Mouse (Mus musculus): ENCODE data around the gene Pign. TPM values are rescaled to one million over a fixed set of nuclear protein-coding genes. Genes with fewer than 3 reads are reported as not detected.

Gene Pign
- polyA plus RNA-seq, 1 experiment from 2014 or later: 11.7 TPM

DNA sequence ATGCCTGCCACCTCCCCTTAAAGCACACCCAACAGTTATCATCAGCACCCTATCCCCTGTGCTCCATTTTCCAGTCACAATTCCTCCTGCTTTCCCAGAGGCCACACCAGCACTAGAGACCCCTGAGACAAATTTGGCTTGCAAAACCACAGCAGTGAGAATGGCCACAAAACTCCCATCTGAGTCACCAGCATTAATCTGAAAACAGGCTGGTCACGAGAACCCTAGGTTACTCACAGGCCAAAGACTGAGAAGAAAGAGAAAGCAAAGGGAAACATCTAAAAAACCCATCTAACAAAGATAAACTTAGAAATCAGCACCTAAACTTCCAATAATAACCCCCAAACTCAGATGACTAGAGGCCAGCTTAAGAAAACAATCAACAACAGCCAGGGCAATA is 12.8 kb downstream of the Pign start:
- H3K4me3 ChIP-seq (ENCODE audit: inconsistent target): no peak overlapping the region
- no peak overlapping the region for H3K27ac ChIP-seq
- peaks cover 22% of the 10 kb centered on the region for H3K36me3 ChIP-seq (ENCODE audit: inconsistent target)
- no peaks in the 10 kb centered on the region; the same call in 1 of the 2 replicates for H3K79me2 ChIP-seq (ENCODE audit: inconsistent target)
- 91% methylated on average over 1 of the region's 1 CpGs for WGBS (ENCODE audit: missing documents)

GRCm38 (mm10) chr1:105644093-105644492 is 19.4 kb downstream of the Pign start:
- H3K79me2 ChIP-seq (ENCODE audit: inconsistent target): no peaks in the 10 kb centered on the region
- H3K4me3 ChIP-seq (ENCODE audit: inconsistent target): no peak overlapping the region
- peaks cover 43% of the 10 kb centered on the region for H3K36me3 ChIP-seq (ENCODE audit: inconsistent target)
- H3K27ac ChIP-seq: no peak overlapping the region
- WGBS (ENCODE audit: missing documents): 88% methylated on average over 2 of the region's 3 CpGs

- WGBS (ENCODE audit: missing documents): 79% methylated on average over 3 of the region's 3 CpGs
- no peaks in the 10 kb centered on the region for H3K36me3 ChIP-seq (ENCODE audit: inconsistent target)
- H3K4me3 ChIP-seq (ENCODE audit: inconsistent target): no peak overlapping the region
- H3K27ac ChIP-seq: no peak overlapping the region
- no peaks in the 10 kb centered on the region for H3K79me2 ChIP-seq (ENCODE audit: inconsistent target)
Measured at GRCm38 (mm10) chr1:105630481-105630880, 33.0 kb downstream of the Pign start.

- Histone ChIP-seq H3K79me2 (ENCODE audit: inconsistent target) (no peaks in the 10 kb centered on the region), H3K4me3 (ENCODE audit: inconsistent target) (no peak overlapping the region), H3K36me3 (ENCODE audit: inconsistent target) (peaks cover 26% of the 10 kb centered on the region), H3K27ac (no peak overlapping the region)
- WGBS (ENCODE audit: missing documents): 93% methylated on average over 2 of the region's 2 CpGs
Measured at GRCm38 (mm10) chr1:105589673-105590072, 73.8 kb downstream of the Pign start.

GRCm38 (mm10) chr1:105588697-105589096 is 74.8 kb downstream of the Pign start:
- H3K4me3 ChIP-seq (ENCODE audit: inconsistent target): no peak overlapping the region
- 97% methylated on average over 5 of the region's 5 CpGs for WGBS (ENCODE audit: missing documents)
- H3K79me2 ChIP-seq (ENCODE audit: inconsistent target): no peaks in the 10 kb centered on the region
- H3K27ac ChIP-seq: no peak overlapping the region
- H3K36me3 ChIP-seq (ENCODE audit: inconsistent target): peaks cover 29% of the 10 kb centered on the region

DNA sequence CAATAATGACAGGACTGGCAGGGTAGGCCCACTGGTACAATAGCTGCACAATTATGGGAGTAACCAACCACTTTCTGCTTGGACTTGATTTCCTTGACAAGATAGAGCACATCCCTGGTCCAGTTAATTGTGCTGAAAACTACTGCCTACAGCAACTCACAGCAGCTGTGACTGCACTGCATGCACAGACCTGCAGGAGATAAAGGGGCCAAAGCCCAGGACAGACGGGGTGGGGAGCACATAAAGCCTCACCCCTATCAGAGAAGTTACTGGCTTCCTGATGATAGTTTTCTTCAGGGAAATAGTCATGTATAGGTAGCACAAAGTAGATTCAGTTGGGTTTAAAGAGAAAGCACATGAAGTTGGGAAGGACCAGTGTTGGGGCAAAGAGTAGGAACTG is 80.7 kb downstream of the Pign start:
- 100% methylated on average over 1 of the region's 1 CpGs for WGBS (ENCODE audit: missing documents)
- Histone ChIP-seq H3K79me2 (ENCODE audit: inconsistent target) (no peaks in the 10 kb centered on the region), H3K4me3 (ENCODE audit: inconsistent target) (no peak overlapping the region), H3K27ac (no peak overlapping the region), H3K36me3 (ENCODE audit: inconsistent target) (peaks cover 27% of the 10 kb centered on the region)

GRCm38 (mm10) chr1:105580909-105581308 is 82.6 kb downstream of the Pign start:
- no peak overlapping the region for H3K4me3 ChIP-seq (ENCODE audit: inconsistent target)
- WGBS (ENCODE audit: missing documents): no CpG with 5 or more reads among the region's 2 CpGs
- peaks cover 27% of the 10 kb centered on the region for H3K36me3 ChIP-seq (ENCODE audit: inconsistent target)
- H3K27ac ChIP-seq: no peak overlapping the region
- H3K79me2 ChIP-seq (ENCODE audit: inconsistent target): no peaks in the 10 kb centered on the region

DNA sequence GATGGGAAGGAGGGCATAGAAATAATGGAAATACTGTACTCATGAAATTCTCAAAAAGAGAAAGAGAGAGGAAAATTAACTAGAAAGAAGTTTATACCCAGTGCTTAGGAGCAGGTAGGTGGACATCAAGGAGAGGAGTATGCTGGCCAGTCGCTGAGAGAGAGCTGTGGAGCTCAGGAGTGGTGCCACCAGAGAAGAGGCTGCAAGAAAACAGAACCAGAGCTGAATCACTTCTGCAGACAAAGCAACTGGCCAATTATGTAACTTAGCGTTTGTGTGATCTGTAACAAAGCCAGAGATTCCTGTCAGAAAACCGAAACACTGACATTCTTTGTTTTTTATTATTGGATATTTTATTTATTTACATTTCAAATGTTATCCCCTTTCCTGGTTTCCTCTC is 97.4 kb downstream of the Pign start:
- Histone ChIP-seq H3K79me2 (ENCODE audit: inconsistent target) (no peaks in the 10 kb centered on the region), H3K36me3 (ENCODE audit: inconsistent target) (peaks cover 4% of the 10 kb centered on the region; the same call in 1 of the 2 replicates), H3K4me3 (ENCODE audit: inconsistent target) (no peak overlapping the region), H3K27ac (no peak overlapping the region)
- WGBS (ENCODE audit: missing documents): 90% methylated on average over 3 of the region's 3 CpGs

- 82% methylated on average over 1 of the region's 1 CpGs for WGBS (ENCODE audit: missing documents)
- Histone ChIP-seq H3K36me3 (ENCODE audit: inconsistent target) (peaks cover 4% of the 10 kb centered on the region; the same call in 1 of the 2 replicates), H3K79me2 (ENCODE audit: inconsistent target) (no peaks in the 10 kb centered on the region), H3K4me3 (ENCODE audit: inconsistent target) (no peak overlapping the region), H3K27ac (no peak overlapping the region)
Measured at GRCm38 (mm10) chr1:105564289-105564688, 99.2 kb downstream of the Pign start.

GRCm38 (mm10) chr1:105563821-105564220 is 99.7 kb downstream of the Pign start:
- Histone ChIP-seq H3K27ac (no peak overlapping the region), H3K79me2 (ENCODE audit: inconsistent target) (no peaks in the 10 kb centered on the region), H3K36me3 (ENCODE audit: inconsistent target) (peaks cover 4% of the 10 kb centered on the region; the same call in 1 of the 2 replicates), H3K4me3 (ENCODE audit: inconsistent target) (no peak overlapping the region)
- WGBS (ENCODE audit: missing documents): 95% methylated on average over 2 of the region's 2 CpGs

DNA sequence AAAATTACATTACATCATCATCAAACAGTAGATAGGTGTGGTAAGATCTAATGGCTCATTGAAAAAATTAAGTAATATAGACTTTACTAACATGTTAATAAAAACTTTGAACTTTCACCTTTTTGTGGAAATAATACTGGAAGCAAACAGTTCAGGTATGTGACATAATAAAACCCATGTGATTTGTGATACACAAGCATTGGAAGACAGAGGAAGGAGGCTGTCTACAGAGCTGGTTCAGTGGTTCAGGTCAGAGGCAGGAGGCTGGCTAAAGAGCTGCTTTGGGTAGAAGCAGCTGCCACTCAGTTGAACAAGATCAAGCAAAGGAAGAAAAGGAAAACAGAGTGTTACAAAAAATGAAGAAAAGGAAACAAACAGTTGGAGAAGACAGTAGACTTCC is 107.4 kb downstream of the Pign start:
- no peaks in the 10 kb centered on the region for H3K36me3 ChIP-seq (ENCODE audit: inconsistent target)
- no peak overlapping the region for H3K4me3 ChIP-seq (ENCODE audit: inconsistent target)
- no peaks in the 10 kb centered on the region for H3K79me2 ChIP-seq (ENCODE audit: inconsistent target)
- no peak overlapping the region for H3K27ac ChIP-seq

GRCm38 (mm10) chr1:105555192-105555718 is 108.2 kb downstream of the Pign start:
- Histone ChIP-seq H3K27ac (no peak overlapping the region), H3K4me3 (ENCODE audit: inconsistent target) (no peak overlapping the region), H3K36me3 (ENCODE audit: inconsistent target) (no peaks in the 10 kb centered on the region), H3K79me2 (ENCODE audit: inconsistent target) (no peaks in the 10 kb centered on the region)
- 36% methylated on average over 1 of the region's 1 CpGs for WGBS (ENCODE audit: missing documents)

DNA sequence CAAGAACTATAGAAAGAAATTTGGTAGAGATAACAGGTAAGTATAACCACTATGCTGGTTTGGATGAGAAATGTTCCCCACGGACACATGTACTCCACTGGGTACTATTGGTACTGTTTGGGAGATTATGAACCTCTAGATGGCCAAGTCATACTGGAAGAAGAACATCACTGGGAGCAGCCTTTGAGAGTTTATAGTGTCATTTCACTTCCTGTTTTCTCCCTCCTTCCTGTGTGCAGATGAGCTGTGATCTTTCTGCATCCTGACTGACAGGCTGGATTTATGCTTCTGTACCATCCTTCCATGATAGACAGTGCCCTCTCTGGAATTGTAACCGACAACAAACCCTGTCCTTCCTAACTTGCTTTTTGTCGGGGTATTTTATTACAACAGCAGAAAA is 110.3 kb downstream of the Pign start:
- WGBS (ENCODE audit: missing documents): 95% methylated on average over 3 of the region's 3 CpGs
- no peaks in the 10 kb centered on the region for H3K79me2 ChIP-seq (ENCODE audit: inconsistent target)
- H3K4me3 ChIP-seq (ENCODE audit: inconsistent target): no peak overlapping the region
- H3K36me3 ChIP-seq (ENCODE audit: inconsistent target): no peaks in the 10 kb centered on the region
- H3K27ac ChIP-seq: no peak overlapping the region

DNA sequence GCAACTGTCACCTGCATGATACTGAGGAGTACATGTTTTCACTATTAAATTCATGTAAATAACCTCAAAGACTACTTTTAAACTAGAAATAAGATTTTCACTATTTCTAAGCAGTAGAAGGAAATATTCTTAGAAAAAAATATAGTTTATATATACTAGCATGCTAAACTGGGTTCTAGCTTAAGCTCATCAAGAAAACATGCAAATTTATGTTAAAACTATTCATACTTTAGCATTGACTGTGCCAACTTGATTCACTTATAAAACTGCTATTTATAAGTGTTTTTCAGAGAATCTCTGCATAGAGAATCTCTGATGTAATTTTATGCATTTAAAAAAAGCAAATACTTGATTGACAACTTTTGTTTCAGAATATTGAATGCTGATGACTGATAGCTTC is 113.3 kb downstream of the Pign start:
- no peaks in the 10 kb centered on the region for H3K79me2 ChIP-seq (ENCODE audit: inconsistent target)
- 0 out of 2 replicates have a peak, but pooled peaks cover 5% of the 10 kb centered on the region for H3K36me3 ChIP-seq (ENCODE audit: inconsistent target)
- H3K4me3 ChIP-seq (ENCODE audit: inconsistent target): no peak overlapping the region
- H3K27ac ChIP-seq: no peak overlapping the region

GRCm38 (mm10) chr1:105549648-105550047 is 113.8 kb downstream of the Pign start:
- H3K79me2 ChIP-seq (ENCODE audit: inconsistent target): no peaks in the 10 kb centered on the region
- WGBS (ENCODE audit: missing documents): 96% methylated on average over 4 of the region's 4 CpGs
- 0 out of 2 replicates have a peak, but pooled peaks cover 5% of the 10 kb centered on the region for H3K36me3 ChIP-seq (ENCODE audit: inconsistent target)
- no peak overlapping the region for H3K4me3 ChIP-seq (ENCODE audit: inconsistent target)
- H3K27ac ChIP-seq: no peak overlapping the region

GRCm38 (mm10) chr1:105543051-105543450 is 120.4 kb downstream of the Pign start:
- peaks cover 13% of the 10 kb centered on the region for H3K36me3 ChIP-seq (ENCODE audit: inconsistent target)
- H3K4me3 ChIP-seq (ENCODE audit: inconsistent target): no peak overlapping the region
- WGBS (ENCODE audit: missing documents): 45% methylated on average over 1 of the region's 1 CpGs
- no peaks in the 10 kb centered on the region for H3K79me2 ChIP-seq (ENCODE audit: inconsistent target)
- no peak overlapping the region for H3K27ac ChIP-seq

Data from macrophage (primary cell).